Mouse (Mus musculus) kidney, postnatal 4 days (tissue): Measurements from ENCODE around the gene Derl3.

ENCODE experiments used
- DNase-seq, 2 experiments: peaks; one replicate each; pipeline ENCODE4 v3.0.0; 2021; ENCODE audit warnings: mixed read lengths in 2 of 2

The Derl3 gene

GRCm38 (mm10) chr10:75915557-75915956, 22.3 kb downstream of the Derl3 start:
- no peak for DNase-seq

- DNase-seq = no peak
Measured at GRCm38 (mm10) chr10:75916840-75917239, 23.6 kb downstream of the Derl3 start.

- DNase-seq = no peak
Measured at GRCm38 (mm10) chr10:75919026-75919425, 25.8 kb downstream of the Derl3 start.

DNA sequence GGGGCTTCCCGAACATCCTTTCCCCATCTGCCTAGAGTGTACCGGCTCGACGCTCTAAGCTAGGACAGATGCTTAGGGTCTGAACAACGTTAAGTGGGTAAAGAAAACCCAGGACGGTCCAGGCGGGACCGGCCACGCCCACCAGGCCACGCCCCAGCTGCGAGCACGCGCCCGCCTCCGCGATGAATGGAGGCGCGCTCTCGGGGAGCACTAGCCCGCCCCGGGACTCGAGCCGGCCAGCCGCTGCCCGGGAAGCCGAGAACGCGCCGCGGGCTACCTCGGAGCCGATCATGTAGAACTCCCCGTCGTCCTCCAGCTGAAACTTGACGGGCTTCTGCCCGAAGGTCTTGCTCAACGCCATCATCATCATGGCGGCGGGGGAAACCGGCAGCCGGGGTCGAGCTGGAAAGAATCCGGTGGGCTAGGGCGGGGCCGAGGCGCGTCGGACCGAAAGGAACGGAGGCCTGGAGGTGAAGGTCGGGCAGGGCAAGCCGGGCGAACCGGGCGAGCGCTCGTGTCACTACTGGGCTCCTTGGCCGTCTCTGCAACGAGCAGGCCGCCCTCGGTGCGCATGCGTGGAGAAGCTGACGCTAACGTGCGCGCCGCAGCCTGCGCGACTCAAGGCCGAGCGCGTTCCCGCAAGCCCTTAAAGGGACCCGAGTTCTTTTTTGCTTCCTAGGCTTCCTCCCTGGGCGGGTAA, 28.0 kb downstream of the Derl3 start, which contains the start of gene Smarcb1:
Gene Smarcb1, minus strand, starts transcription at position 592 of the 700 bp plus-strand sequence.
- DNase-seq = peak; percentile 97 to 98

DNA sequence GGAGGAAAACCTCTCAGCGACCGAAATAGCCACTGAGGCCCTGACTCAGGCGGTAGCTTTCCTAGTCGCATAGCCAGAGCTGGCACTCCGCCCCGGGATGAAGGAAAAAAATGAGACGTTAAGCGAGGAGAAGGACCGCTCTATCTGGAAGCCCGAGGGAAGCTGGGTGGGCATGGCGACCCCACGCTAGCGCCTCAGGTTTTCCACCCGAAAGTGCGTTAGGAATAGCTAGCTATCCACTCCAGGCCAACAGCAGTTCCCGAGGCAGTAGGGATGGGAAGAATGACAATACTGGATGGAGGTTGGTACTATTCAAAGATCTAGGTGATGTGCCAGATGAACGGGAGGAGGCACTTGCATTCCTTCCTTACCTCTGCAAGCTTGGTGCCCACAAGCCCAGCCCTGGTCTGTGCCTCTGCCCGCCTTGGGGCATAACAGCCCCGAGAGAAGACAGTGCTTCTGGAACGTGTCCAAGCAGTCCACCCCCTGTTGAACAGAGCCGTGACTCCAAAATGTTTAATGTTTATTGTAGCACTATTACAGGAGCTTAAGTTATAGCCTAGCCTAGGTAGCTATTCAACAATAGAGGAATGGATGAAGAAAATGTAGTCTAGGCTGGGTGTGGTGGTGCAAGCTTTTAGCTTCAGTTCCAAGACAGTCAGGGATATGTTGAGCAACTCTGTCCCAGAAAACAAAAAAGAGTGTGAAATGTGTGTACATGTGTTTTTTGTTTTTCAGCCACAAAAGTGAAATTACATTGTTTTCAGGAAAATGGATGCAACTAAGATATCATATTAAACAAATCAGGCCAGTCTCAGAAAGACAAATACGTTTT, 28.7 kb downstream of the Derl3 start:
- DNase-seq = peak in 1 of 2 experiments; percentile 33

DNA sequence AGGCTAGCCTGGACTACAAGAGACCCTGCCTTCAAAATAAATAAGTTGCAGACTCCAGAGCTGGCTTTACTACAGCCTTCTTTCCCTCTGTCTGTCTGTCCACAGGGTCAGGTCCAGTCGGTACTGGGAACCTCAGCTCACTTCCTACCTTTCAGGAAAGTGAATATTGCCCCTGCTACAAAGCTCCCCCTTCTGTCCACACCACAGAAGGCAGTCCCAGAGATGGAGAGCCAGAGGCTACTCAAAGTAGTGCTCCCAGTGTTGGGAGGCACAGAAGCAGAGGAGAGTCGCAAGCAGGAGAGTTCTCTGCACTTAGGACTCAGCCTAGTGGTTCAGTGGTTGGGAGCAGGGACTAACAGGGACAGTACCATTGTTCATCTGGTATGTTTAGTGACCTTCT, 31.1 kb downstream of the Derl3 start:
- DNase-seq = no peak

- DNase-seq = no peak
Measured at GRCm38 (mm10) chr10:75926396-75926795, 33.2 kb downstream of the Derl3 start.

DNA sequence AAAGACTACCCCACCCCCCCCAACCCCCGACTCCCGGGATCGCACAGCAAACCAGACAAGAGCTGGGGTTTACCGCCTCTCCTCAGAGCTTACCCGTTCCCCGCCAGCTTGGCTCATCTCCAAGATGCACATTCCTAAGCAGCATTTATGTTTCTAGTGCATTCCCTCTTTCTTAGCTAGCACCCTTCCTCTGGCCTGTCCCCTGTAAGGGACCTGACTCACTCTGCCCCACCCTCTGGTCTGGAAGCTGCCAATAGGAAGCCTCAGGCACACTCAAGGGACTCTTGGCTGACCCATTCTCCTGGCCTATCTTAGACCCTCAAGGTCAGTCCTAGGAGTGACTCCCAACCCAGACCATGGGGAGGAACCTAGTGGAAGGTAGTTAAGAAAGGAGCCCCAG, 37.1 kb downstream of the Derl3 start:
- DNase-seq = peak; percentile 67 to 72

DNA sequence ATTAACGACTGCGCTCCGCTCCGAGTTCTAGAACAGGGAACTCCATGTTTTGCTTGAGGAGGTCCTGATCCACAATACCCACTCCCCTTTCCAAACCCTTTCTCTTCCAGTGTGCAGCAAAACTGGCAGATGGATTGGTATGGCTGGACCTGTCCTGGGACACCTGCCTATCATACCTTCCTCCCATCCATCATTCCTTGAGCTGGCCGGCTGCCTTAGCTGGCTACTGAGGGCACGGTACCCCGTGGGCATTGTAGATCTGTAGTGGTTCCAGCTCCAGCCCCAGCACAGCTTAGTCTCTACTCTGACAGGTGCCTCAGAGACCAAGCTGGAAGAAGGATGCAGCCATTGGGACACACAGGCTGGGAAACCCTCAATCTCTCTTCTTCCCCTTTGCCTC, 38.1 kb downstream of the Derl3 start:
- no peak for DNase-seq

DNA sequence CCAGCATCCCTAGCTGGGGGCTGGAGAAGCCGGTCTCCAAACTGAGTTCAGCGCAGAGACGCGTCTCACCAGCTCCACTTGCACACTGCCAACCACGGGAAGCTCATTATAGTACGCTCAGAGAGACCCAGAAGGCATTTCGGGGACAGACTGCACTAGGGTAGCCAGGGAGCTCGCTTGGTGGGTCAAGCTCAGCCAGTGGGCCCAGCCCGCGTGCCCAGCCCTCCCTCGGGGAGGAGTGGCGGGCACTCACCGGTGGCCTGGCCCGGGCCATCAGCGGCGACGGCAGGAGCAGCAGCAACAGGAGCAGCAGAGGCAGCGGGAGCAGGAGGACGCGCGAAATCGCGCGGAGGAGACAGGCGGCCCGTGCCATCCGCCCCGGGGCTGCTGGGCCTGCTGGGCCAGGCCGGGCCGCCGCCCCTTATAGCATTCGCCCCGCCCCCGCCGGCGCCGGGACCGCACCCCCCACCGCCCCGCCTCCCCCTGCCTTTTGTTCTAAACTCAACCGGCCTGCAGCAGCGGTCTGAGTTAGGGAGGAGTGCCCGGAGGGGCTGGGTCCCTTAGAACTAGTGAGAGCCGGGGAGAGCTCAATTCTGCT, 39.0 kb downstream of the Derl3 start:
- DNase-seq = peak; percentile 81 to 87

DNA sequence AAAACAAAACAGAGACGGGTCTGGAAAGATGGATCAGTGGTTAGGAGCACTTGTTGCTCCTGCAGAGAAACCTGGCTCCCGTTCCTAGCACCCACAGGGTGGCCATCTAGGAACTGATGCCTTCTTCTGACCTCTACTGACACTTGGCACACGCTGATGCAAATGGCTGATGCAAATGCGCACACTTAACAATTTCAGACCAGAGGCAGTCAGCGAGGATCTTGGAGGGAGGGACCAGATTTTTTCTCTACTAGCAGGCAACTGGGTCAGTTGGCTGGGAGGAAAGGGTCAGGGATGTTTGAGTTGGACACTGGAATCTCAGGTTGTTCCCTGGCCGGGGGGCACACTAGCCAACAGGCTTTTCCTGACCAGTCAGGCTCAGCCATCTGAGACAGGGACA, 39.7 kb downstream of the Derl3 start, which contains the start of gene Chchd10:
Gene Chchd10, plus strand, starts transcription at position 240 of the 400 bp plus-strand sequence.
- no peak for DNase-seq

DNA sequence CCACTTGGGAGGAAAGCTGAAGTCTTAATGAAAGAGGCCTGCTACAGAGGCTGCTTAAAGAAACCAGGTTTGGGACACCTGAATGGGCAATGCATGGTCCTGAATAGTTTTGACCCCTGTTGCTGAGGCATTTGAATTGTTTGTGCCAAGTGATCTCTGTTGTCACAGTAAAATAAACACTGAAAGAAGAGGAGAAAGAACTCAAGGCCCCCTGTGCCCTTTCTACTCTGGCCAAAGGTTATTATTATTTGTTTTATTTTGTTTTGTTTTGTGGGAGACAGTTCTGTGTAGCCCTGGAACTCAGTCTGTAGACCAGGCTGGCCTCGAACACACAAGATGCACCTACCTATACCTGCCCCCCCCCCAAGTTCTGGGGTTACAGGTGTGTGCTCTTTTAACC, 41.8 kb downstream of the Derl3 start:
- no peak for DNase-seq

- DNase-seq = peak; percentile 84 to 91
Measured at GRCm38 (mm10) chr10:75935680-75936541, 42.7 kb downstream of the Derl3 start, which contains the start of gene Mmp11. Gene Mmp11 (minus strand): TSS chr10:75936496.

DNA sequence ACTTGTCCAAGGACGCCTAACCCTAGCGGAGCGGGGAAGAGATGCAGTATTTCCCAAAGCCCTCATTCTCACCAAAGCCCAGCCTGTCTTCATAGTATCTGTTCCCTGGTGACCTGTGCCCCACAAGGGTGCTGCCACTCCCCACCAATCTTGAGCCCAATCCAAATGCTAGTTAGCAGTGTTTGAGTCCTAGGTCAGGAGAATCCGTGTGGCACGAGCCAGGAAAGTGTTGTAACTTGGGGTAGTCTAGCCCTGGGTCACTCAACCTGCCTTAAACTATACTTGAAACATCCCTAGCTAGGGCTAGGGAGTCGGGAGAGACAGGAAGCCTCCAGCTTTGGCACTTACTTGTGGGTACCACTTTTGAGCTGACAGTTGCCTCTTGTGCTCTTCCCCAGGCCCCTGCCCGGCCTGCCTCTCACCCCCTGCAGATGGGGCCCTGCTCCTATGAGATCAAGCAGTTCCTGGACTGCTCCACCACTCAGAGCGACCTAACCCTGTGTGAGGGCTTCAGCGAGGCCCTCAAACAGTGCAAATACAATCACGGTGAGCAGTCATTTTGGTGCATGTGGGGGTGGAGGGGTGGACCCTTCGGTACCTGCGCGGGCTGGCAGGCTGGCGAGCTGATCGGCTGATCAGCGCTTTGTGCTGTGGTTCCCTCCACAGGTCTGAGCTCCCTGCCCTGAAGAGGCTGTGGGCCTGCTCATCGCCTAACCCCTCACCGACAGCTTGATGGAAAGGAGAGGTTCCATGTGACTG, 43.9 kb downstream of the Derl3 start:
- no peak for DNase-seq

DNA sequence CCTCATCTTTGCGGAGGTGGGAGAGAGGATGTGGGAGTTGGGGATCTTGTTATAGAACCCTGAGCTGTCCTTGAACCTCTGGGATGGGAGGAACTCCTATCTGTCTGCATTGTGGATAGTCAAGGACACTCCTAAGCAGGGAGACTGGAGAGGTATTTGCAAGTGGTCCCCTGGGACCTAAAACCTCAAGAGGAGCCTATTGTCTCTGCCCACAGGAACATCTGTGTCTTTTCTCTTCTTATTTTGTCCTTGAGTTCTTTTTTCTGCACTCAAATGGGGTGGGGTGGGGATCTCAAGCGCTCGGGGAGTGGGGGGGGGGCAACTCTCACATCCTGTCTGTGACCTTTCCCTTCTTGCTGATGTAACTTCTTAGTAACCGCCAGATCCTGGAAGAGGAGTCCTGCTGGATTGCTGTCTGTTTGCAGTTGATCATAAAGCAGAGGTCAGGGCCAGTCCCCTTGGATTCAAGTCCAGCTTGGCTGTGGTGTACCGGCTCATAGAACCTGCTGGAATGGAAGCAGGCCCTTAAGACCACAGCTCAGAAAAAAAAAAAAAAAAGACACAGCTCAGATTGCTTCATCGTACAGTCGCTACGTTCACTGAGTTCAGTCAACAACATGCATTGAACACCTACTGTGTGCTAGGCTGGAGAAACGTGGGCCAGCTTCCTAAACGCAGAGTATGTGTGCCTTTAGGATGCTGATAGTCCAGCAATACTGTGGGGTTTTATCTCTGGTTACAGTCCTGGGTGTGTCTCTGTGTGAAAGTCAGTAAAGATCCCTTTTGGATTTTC, 44.8 kb downstream of the Derl3 start:
- DNase-seq = no peak

DNA sequence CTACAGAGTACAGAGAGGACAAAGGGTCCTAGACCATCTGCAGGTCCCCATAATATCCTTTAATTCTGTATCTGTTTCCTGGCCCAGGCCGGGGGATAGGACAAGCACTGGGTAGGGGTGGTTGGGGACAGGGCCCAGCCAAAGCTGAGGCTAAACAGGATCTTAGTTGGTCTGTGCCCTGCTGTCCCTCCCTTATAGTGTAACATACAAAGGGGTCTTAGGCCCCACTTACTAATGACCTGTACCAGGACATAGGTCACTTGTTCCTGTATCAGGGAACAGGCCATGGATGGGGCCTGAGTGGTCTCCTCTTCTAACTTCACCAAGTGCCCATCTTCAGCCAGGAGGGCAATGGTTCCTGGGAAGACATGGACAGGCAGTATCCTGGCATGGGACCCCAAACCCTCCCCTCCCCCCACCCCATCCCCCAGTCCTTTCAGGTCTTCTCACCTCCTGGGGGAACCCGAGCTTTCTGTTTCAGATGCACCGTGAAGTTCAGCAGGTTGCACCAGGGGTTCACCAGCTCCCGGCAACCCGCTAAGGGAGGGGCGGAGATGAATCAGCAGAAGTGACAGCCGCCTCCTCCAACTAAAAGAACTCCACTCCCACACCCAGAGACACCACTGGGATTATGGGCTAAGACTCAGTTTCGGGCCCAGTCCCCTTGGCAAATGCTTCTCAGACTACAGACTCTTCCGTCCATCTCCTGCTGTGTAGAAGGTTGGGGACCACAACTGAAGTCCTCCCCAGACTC, 46.4 kb downstream of the Derl3 start:
- no peak for DNase-seq

- DNase-seq = no peak
Measured at GRCm38 (mm10) chr10:75940520-75940919, 47.3 kb downstream of the Derl3 start, which contains the start of gene Gm867. Gene Gm867 (minus strand): TSS chr10:75940672.

DNA sequence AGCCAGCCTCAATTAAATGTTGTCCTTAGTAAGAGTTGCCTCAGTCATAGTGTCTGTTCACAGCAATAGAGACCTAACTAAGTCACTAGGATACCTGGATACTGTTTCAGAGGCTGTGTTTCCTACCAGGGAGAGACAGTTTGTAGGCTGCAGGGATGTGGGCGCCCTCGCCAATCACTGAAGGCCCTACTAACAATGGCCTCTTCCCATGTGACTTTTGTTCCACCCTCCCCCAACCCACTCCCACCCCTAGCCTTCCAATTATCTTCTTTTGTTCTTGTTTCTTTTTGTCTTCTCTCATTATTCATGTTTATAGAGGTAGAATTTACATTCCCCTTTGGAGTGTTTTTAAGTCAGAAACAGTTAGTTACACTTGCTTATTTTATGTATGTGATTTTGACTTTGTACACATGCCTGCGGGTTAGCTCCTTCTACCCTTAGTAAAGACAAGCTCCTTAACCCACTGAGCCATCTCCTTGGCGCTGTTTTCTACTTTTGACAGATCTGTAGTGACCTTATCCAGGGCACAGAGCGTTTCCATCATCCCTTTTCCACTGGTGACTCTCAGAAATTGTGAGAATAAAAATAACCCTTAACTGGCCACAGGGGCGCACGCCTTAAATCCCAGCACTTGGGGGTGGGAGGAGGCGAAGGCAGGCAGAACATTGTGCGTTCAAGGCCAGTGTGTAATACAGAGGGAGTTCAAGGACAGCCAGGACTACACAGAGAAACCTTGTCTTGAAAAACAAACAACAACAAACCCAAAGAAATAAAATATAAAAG, 48.0 kb downstream of the Derl3 start:
- no peak for DNase-seq
